Mouse (Mus musculus) embryo, embryonic 11 days (tissue): ENCODE measurements around the gene Bpifa3.
"Not testable (repeated sequence)": the region's sequence is repeated elsewhere in the genome, so short reads cannot be mapped to it uniquely, and the experiment has no call there.

ENCODE experiments used
- DNase-seq: peaks from one replicate; pipeline ENCODE4 v3.0.0-alpha.2; 2015

Gene Bpifa3

DNA sequence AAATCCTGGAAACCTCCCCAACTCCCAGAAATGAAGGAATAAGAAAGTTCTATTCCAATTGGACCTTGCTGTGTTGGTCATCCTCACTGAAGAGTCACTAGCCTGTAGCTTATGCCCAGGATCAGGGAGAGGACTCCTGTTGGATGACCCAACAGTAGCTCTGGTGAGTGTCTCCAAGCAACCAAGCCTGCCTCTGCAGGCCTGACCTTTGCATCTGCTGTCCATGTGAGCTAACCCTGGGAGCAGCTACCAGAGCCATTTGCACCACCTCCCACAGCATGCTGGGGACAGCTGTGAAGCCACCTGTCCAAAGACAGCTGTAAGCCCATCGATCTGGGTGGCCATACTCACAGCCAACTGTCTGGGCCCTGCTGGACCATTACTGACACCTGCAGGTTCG lies at the start of gene Bpifa3:
Gene Bpifa3 (plus strand): TSS at position 217 of the 400 bp plus-strand sequence.
- DNase-seq, result no peak

DNA sequence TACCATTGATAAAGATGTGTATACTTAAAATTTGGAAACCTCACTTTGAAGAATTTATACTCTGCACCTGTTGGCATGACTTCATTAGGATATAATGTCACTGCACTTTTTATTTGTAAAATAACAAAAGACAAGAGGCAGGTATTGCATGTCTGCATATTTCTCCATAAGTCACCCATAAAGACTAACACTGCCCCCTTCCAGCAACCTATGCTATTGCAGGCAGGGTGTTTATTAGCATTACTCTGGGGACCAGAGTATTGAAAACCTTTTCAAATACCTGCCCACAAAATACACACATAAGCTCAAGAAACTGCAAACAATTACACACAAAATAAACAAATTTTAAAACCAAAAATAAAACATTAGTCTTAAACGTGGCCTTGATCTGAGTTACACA lies 32.4 kb upstream of the Bpifa3 start:
- DNase-seq, result peak; percentile 18

DNA sequence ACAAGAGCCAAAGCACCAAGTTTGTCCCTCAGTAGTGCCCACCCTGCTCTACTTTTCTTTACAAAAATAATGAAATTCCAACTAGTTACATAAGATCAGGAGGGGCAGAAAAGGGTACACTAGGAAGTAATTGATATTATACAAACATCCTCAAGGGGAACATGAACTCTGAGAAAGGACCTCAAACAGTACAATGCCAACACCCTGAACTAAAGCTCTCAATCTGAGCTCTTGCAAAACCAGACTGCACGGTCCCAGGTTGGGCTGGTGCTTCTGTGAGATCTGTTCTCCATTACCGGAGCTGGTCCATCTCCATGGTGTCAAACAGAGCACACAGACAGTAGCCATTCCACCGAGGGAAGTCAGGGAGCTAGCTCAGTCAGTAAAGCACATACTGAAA lies 12.8 kb upstream of the Bpifa3 start:
- no peak for DNase-seq

DNA sequence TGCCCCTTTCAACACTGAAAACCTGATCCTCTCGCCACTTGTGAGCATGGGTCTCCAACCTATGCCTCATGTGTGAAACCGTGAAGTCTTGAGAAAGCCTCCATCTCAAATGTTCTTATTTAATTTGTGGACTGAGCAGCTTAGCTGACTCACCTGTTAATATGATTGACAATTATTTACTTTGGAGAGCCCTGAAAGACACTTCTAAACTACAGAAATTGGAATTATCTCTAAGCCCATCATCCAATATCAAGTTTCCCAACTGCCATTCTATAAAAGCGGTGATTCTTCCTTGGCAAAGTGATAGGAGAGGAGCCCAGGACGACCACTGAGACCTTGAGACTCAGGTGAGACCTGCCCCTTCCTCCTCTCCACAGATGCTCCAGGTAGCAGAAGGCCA lies 12.4 kb downstream of the Bpifa3 start, which contains the start of gene Bpifa1:
Gene Bpifa1 (plus strand): TSS at position 301 of the 400 bp plus-strand sequence.
- DNase-seq, result no peak

DNA sequence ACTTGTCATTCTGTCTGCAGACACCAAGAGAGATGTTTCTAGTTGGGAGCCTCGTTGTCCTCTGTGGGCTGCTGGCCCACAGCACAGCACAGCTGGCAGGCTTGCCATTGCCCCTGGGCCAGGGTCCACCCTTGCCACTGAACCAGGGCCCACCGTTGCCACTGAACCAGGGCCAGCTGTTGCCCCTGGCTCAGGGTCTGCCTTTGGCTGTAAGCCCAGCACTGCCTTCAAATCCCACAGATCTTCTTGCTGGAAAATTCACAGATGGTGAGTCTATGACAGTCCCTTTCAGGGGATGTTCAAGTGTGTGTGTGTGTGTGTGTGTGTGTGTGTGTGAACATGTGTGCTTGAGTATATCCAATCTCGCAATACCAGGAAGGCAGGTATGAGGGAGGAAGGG lies 13.6 kb downstream of the Bpifa3 start:
- DNase-seq, result no peak

DNA sequence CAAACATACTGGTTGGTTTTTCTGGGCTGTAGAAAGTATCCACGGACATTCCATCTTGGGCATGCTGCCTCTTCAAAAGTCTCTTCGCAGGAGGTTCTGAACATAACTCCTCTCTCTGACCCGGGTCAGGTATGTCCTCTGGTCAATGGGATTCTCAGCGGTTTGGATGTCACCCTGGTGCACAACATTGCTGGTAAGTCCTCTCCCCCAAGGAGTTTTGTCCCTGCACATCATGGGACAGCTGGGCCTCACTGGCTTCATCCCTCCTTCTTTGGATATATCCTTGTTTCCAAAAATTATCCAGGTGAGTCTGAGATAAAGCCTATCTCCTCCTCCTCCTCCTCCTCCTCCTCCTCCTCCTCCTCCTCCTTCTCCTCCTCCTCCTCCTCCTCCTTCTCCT lies 17.4 kb downstream of the Bpifa3 start:
- no peak for DNase-seq

DNA sequence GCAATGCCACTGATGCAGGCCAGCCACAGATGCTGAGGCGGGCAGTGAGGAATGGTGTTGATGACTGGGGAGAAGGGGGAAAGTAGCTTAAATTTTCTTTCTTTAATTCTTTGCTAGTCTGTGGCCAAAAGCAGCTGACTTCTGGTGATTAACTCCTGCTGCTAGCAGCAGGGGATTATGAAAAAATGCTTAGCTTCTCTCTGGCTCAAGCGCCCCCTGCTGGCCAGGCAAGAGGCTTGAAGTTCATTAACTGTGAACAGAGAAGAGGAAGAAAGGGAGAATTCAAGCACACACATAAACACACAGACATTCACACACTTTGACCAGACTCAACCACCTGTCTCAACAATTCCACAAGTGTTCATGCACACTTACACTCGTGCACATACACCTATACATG lies 28.3 kb downstream of the Bpifa3 start:
- DNase-seq, result peak; percentile 66

DNA sequence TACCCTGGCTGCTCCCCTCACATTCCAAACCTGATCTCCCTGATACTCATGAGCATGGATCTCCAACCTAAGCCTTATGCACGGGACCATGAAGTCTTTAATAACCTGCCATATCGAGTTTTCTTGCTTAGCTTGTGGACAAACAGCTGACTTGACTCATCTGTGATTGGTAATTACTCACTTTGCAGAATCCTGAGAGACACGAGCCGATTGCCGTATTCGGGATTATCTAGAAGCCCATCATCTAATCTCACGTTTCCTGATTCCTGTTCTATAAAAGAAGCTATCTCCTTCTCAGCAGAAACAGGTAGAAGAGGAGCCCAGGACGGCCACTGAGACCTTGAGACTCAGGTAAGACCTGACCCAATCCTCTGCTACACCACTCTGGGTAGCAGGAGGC lies 32.2 kb downstream of the Bpifa3 start, which contains the start of gene Bpifa5:
Gene Bpifa5 (plus strand): TSS at position 301 of the 400 bp plus-strand sequence.
- no peak for DNase-seq

DNA sequence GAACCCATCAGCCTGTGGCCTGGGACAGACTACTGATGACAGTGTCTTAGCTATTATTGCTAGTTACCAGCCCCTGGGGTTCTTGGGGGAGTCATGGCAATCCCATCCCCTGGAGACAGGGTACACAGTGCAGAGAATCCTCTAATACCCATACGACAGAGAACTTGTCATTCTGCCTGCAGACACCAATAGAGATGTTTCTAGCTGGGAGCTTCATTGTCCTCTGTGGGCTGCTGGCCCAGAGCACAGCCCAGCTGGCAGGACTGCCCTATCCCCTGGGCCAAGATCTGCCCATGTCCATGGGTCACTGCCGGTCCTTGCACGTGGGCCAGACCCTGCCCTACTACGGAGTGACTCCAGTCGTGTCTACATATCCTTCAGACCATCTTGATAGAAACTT lies 33.2 kb downstream of the Bpifa3 start:
- DNase-seq, result no peak

DNA sequence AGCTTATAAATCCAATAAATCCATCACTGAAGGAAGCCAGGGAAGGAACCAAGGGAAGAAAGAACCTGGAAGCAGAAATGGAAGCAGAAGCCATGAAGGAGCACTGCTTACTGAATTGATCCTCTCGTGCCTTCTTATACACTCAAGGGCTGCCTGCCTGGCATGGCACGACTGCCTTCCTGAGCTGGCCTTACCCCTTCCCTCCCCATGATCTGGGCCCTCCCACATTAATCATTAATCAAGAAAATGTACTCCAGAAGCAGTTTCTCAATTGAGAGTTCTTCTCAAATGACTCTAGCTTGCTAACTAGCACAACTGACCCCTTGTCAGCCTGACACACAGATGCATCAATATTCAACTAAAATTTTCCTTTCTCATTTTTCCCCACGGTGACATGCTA lies 39.0 kb downstream of the Bpifa3 start:
- DNase-seq, result no peak

DNA sequence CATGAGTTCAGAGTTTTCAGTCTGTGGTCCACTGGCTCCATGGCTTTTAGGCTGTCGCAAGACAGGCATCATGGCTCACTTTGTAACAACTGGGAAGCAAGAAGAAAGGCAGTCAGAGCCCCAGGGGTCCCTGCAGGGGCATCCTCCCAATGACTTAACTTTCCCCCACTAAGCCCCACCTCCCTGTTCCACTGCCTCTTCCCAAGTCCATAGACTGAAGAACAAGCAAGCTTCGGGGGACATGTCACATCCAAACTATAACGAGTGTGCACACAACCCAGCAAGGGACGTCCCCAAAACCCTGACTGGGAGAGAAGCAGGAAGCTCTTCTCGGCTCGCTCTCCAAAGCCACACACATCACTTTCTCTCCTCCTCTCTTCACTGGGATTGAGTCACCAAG lies 41.5 kb downstream of the Bpifa3 start:
- no peak for DNase-seq

DNA sequence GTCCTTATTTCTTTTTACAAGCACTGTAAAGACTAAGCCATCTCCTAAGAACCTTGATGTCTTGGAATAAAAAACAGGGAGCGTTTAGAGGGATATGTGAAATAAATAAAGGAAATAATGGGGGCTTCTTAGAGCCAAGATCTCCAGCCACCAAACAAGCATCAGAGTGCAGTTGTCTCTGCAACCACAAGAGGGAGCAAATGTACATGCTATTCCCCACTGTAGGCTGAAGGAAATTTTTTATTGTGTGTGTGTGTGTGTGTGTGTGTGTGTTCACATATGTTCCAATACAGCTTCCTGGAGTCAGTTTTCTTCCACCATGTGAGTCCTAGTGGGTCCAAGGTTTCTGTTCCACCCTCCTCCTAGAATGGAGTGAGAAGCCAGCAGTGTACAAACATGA lies 43.2 kb downstream of the Bpifa3 start:
- peak; percentile 59 for DNase-seq

DNA sequence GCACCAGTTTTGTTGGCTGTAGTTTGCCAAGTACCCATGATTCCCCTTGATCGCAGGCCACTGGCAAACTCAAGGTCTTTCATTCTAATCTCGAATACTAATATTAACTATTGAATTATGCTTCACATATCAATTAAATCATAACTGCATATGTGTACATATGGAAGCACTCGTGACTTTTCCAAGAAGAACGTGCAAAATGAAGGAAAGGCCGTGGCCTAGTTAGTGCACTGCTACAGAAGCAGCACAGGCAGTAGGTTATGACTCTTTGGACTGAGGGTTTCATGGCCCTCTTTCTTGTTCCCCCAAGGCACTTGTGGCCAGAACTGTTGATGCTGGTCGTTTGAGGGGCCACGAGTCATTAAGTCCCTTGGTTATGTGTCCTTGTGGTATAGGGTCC lies 51.8 kb downstream of the Bpifa3 start:
- not testable (repeated sequence) for DNase-seq

DNA sequence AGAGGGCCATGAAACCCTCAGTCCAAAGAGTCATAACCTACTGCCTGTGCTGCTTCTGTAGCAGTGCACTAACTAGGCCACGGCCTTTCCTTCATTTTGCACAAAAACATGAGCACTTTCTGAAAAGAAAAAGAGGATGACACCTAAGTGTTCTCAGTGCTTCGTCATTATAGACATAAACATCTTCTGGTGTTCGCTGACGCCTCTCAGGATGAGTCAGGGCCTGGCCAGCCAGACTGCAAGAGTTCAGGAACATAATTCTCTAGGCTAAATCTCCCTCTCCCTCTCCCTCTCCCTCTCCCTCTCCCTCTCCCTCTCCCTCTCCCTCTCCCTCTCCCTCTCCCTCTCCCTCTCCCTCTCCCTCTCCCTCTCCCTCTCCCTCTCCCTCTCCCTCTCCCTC lies 52.9 kb downstream of the Bpifa3 start:
- not testable (repeated sequence) for DNase-seq

DNA sequence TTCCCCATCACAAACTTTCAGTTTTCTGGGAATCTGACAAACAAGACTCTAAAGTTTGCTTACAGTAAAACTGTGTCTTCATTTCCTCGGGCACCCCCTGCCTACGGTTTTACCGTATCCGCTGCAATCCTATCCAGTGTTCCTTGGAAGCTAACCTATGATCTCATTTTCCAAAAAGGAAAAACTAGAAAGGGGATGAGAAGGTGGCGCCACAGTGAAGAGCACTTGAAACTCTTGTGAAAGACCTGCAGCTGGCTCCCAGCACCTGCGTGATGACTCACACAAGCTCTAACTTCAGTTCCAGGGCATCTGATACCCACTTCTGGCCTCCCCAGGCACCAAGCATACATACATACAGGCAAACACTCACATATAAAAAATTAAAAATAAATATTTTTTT lies 55.2 kb downstream of the Bpifa3 start:
- DNase-seq, result no peak

DNA sequence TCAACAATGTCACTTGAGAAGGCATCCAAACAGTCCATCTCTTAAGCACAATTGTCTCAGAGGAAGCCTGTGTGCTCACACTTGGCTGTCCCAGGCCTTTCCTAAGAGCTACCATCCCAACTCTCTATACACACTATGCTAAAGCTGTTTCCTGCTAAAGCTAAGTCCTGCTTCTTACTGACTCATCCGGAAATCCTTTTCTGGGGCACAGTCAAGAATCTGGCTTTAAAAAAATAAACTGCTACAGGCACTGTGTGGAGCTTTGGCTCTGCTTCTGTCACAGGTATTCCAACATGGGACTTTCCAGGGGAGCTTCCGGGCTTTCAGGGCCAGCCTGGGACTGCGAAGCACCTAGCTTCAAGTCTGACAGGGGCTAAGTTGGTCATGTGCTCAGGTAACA lies 55.6 kb downstream of the Bpifa3 start:
- no peak for DNase-seq

DNA sequence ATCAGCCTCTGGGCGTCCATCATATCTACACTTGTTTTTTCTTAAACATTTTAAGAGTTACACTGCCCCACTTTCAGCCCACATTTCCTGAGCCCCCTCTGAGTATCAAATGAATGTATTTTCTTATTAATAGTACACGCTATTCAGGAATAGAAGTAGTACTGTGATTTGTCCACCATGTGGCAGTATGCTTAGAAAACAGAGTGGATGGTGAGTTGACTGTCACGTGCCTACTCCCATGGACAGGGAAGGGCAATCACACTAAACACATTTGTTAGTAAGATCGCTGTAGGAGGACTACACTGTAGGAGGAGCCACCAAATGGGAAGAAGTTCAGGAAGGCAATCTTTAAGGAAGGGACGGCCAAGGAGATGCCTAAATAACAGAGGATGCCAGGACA lies 57.3 kb downstream of the Bpifa3 start:
- DNase-seq, result peak; percentile 31
